Mouse (Mus musculus) right cerebral cortex, adult 2 months (tissue): ENCODE measurements at regions not wholly inside any gene's neighbourhood (a gene's known extent, or its start where the extent isn't known, plus 50 kb on each side); places are given as distances from the start of the nearest gene placed in this dataset.

Source experiments
- DNase-seq, 2 experiments: peaks; one replicate each; pipeline ENCODE4 v3.0.0; 2021 to 2022; ENCODE audit warnings: low spot score in 2 of 2

DNA sequence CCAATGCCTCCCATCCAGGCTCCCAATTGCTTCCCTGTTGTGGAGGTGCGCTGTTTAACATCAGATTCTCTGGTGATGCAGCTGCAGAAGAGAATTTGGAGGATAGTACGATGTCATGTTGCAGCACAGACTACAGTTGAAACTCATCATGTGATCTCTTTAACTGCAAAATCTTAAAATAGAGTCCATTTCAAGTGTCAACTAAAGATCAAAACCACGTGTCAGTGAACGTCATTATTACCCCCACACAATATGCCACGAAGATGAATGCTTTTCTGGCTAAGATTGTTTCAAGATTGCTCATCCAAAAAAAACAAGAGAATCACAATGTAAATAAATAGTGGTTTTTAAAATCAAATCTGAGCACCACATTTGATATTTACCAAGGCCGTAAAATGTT is 343.7 kb upstream of the Fam98a start:
- no peak for DNase-seq

DNA sequence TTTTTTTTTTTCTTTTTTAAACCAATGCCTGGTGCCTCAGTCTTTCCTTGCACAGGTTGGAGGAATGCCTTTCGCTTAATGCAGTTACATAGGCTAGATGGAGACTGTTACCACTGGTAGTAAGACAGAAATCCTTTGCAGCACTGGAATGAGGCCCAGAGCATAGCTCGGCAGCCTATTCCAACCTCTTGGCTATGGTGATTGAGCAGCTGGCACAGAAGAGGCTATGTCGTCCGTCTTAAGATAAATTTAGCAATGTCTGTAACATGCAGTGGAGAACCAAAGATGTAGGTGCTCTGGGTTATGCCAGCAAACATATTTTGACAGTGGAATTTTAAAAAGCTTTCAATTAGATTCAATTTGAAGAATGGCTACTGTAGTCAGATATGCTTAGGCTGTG is 343.2 kb upstream of the Fam98a start:
- no peak for DNase-seq

DNA sequence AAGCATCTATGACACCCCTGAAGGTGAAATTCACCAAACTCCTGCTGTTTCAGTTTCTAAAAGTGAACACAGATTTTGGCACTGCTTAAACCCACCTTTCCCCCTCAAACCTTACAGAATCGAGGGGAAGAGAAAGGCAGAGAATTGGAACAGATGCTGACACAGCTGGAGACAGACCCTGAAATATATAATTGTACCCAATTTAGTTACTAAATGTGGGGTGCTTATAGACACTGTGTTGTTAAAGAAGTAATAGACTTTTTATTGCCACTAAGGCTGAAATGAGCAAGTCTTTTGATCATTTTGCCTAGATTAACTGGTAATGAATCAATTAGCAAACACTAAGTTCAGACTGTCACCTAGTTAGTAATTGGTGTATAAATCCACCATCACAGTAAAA is 341.8 kb upstream of the Fam98a start:
- no peak for DNase-seq

DNA sequence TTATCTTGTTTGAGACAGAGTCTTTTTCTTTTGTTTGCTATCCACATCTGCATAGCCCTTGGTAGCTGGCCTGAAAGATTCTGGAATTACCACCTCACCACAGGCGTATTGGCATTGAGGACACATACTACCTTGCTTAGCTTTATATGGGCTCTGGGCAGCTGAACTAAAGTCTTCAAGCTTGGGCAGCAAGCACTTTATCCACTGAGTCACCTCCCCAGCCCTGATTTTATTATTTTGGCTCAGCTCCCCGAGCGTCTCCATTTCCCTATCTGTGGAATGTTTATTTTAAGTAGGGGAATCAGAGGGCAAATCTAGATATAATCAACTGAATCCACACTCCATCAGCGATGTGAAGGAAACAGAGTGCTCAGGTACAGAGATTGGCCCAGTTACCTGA is 340.4 kb upstream of the Fam98a start:
- DNase-seq = no peak

DNA sequence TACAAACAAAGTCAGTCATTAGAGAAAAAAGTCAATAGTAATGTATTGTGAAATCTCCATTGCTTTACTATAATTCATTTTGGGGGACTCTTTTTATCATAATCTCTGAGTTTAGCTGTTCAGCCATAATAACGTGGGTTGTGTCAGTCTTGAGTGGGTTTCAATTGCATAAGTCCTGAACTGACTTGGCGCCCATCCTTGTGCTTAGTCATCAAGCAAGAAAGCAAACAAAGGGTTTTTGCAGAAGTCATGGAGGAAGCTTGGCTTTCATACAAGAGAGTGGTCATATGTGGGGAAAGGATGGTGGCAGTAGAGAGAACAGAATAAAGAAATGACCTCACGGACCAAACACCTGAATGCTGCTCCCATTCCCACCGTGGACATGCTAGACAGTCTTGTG is 339.8 kb upstream of the Fam98a start:
- peak in 1 of 2 experiments; percentile 10 for DNase-seq

DNA sequence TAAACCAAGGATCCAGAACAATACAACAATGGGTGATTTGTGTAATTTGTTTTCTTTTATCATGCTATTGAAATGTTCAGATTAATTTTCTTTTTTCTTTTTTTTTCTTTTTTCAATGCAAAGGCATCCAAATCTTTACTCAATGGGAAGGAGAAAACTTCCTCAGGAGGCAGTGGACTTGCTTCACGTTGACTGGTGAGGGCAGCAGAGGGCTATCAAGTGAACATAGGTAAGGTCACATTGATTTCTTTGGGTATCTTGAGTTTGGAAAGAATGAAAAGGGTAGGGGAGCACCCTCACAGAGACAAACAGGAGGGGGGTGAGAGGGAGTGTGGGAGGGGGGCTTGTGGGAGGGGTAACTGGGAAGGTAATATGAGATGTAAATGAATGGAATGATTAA is 326.1 kb upstream of the Fam98a start:
- DNase-seq = no peak

DNA sequence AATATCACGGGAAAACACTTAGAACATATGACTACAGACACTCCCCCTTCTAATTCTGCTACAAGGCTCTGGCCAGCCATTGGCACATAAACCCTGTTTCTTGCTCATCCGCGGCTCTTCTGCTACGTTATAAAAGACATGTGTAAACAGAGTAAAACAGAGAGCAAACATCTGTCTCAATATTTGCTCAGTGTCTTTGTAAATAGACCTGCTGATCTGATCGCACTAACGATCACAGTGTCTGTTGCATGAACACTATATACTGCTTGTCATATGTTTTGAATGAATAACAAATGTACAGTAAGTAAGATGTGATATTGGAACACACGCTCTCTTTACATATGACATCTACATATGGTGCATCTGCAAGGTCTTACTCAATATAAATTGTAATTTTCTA is 325.1 kb upstream of the Fam98a start:
- DNase-seq = no peak

DNA sequence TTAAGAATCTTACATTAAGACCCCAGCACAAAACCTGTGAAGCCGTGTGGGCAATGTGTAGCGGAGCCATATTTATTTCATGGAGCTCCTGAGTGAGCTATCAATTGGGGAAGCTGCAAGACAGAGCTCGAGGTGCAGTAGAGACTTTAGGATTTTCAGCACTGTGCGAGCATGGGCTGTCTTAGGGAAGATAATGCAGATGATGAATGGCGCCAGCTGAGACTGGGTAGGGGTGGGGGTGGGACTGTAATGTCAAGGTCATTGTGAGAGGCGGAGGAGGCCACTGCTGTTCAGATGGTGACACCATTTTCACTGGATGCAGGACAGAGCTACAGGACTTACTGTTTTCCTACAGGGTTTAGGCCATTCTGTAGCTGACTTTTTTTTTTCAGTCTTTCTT is 322.8 kb upstream of the Fam98a start:
- no peak for DNase-seq

DNA sequence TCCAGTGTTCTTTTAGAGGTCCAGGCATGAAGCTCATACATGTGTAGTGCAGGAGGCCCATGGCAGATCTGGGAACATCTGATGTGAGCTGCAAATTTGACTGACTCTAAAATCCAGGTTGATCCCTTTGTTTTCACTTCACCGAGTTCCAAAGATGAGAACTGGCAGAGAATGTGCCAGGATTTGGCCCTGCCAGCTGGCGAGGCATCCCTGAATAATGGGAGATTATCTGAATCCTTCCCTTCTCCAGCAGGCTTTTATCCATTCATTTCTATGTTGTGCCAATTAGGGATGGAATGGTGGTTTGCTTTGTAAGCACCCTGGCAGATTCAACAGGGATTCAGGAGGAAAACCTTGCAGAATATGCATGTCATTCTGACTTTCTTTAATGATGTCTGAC is 318.7 kb upstream of the Fam98a start:
- DNase-seq = no peak

DNA sequence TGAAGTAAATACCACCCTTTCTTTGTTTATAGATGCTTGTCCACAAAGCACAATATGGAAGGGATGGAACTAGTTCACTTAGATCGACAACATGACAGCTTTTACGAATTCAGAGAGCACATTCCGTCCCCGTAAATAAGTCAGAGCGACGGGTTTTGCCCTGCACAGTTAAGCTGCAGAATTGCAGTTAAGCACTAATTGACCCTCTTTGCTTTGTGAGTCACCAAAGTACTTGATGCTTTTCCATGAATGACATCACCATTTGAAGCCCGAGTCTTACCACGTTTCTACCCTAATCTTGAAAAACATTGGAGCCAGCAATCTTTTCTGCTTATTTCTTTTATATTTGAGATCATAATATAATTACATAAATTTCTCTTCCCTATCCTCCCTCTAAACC is 305.3 kb upstream of the Fam98a start:
- no peak for DNase-seq

DNA sequence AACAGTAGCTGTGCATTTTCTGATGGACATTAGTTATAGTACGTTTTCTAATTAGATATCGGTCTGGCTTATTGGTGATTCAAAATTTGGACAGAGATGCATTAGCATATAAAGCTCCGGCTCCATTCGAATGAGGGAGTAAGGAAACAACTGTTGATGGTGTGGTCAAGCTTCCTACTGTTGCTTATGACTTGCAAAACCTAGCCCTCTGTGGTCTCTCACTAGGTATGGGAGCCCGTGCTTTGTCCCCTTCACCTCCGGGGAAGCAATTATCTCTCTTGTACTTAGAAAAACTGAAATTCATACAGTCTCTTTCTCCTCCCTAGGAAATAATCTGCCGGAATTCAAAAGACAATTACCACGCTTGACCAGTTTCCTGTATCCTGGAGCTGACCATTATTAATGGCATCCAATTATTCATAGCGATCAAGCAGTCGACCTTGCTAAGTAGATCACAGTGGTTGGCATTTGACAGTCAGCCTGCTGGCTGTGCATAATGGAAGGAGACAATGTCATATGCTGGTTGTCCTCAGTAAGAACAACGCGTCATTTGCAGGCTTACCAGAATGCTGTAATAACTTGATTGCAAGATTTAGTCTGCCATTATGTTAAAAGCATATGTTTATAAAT is 264.4 kb upstream of the Fam98a start:
- DNase-seq = no peak

DNA sequence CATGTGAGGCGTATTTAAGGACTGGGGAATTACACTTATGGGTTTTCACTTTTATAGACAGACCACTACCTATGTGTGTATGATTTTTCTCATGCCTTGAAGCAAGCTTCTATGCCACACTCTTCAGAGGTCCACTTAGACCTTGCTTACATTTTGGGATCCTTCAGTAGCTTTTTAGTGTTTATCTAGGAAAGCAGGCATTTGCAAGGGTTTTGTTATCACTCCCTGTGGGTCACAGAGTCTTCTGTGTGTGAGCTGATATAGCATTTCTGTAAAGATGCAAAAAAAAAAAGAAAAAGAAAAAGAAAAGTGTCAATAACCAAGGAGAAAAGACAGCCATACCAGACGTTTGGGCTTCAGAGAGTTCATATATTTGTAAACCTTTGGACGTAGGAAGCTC is 260.4 kb upstream of the Fam98a start:
- DNase-seq = no peak

DNA sequence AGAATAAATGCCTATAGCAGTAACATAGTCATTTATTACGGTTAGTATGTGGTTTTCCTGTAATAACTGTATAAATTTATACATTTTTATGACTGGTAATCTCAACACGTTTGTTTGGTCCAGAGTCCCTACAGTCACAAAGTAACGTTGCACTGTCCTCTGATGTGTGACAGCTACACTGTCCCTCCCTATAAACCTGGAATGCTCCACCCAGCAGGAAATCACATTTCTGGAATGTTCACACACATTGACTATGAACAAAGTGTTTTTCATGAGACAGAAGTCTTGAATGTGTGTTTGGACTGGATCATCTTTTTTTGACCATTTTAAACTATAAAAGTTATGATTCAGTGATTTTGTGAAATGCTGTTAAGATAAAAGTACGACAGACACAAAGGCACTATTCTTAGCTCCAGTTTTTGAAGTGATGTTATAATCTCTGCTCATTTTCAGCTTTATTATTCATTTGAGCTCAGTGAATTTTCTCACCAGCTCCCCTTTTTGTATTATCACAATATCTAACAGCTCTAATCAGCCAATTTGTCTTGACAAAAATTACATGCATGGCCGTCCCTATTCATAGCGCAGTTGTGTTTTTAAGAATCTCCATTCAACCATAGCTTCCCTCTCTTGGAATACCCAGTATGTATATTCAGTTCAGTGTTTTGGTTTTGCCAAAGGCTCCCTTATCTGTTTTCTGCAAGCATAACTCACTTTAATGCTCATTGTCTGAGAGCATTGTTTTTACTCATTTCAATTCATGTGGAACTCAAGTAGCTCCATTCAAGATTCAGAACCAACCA is 257.0 kb upstream of the Fam98a start:
- DNase-seq = no peak

DNA sequence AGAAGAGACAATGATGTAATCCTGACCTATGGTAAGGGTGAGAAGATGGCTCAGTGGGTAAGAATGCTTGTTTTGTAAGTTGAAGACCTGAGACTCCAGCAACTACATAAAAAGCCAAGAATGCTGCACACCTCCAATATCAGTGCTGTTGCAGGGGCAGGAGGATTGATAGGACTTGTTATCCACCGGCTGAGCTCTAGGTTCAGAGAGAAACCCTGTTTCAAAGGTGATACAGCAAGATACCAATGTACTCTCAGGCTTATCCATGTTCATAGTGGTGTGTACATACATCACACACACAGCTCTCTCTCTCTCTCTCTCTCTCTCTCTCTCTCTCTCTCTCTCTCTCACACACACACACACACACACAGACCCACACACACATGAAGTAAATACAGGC is 256.3 kb upstream of the Fam98a start:
- no peak for DNase-seq

DNA sequence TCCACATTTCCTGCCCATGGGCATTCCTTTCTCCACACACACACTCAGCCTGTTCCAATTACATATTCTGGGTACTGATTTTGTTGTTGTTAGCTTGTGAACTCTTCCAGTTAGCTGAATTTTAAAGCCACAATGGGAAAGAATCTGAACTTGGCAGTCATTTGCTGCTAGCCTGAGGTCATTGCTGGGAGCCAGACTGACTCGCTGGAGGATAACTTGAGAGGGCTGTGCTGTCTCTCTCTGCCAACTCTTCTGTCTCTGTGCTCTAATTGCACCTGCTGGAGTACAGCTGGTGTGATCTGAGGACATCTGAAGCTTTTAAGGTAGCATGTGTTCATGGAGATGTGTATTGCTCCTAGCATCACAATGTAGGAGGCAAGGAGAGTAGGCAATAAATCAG is 252.6 kb upstream of the Fam98a start:
- no peak for DNase-seq

DNA sequence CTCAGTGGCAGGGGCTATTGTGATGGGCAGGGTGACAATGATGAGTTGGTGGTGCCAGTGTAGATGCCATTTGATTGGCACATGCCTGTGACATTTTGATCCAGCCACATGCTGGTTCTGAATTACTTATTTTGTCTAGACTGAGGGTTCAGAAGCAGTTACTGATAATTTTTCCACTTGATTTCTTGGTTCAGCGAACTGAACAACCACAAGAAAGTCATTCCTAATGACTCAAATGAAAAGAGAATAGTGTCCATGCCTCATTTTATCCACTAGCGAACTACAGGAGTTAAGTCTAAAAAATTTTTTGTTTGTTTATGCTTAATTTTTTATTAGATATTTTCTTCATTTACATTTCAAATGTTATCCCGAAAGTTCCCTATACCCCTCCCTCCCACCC is 244.6 kb upstream of the Fam98a start:
- DNase-seq = no peak

DNA sequence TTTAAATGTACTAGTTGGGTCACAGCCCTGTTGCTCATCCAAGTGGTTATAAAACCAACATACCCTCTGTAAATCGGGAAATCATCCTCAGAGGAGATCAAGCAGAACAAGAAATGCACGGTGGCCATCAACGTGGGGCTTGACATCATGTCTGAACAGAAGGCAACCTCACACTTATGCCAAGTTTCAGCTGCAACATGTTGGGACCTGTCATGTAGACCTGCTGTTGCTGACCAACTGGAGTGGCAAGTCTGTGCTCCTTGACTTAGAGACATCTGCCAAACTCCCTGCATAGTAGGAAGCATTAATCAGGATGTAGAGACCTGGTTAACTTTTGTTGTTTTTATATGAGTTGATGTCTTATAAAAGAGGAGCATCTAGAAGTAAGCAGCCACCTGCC is 244.0 kb upstream of the Fam98a start:
- no peak for DNase-seq

DNA sequence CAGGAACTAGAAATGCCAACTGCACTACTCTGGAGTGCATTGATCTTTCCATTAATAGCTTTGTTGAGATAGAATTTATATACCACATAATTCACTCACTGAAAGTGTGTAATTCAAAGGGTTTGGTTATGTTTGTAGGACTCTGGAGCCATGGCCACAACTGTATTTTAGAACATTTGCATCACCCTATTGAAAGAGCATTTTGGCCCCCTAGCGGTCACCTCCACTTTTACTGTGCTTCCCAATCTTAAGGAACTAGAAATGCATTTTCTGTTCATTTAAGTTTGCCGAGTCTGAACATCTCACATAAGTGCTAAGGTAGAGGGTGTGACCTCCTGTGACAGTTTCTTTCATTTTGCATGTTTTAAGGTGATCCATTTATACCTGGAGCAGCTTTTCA is 228.0 kb upstream of the Fam98a start:
- DNase-seq = peak; percentile 8 to 22

DNA sequence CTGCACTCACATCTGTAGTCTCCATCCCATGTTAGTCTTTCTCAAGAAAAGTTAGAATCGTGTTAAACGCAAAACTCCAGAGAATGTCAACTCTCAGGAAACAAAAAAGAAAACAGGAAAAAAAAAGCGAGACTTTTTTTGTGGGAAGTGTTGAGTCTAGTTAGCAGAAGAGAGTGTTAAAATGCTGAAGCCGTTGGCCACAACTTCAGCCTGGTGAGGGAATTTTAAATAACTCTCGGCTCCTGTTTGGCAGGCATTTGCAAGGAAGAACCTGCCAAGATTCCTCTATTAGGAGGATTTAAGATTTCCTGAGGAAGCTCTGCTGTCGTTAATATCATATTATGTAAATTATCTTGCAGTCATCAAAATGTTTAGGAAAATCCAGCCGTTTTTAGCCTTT is 224.9 kb upstream of the Fam98a start:
- DNase-seq = peak; percentile 18 to 24

DNA sequence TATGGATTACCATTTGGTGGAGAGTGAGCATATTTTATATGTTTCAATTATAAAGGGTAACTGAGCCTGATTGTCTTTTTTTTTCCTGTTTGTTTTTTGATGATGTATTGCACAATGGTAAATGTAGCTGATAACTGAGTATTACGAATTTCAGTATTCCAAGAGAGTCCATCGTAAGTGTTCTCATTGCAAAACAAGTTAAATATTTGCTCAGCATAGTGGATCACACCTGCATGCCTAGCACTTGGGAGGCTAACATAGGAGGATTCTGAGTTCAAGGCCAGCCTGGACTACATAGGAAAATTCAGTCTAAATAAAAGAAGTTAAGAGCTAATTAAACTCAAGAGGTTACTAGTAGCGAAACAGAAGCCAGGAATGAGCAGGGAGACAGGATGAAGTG is 223.8 kb upstream of the Fam98a start:
- DNase-seq = no peak

DNA sequence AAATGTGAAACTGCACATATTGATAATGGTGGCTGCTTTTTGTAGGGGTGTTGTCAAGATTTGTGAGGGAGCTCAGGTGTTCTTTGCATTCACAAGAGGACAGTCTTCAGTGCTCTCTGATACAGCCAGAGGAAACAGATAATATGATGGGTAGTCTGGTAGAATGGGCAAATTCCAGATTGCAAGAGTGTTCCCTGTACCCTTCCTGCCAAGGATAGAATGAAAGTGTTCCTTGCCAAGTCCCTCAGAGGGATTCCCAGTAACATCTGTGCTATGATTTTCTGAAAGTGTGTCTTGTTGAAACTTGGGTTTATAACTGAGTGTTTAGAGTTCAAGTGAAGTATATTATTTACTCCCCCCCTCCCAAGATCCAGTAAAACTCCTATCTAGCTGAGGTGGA is 221.1 kb upstream of the Fam98a start:
- DNase-seq = no peak

DNA sequence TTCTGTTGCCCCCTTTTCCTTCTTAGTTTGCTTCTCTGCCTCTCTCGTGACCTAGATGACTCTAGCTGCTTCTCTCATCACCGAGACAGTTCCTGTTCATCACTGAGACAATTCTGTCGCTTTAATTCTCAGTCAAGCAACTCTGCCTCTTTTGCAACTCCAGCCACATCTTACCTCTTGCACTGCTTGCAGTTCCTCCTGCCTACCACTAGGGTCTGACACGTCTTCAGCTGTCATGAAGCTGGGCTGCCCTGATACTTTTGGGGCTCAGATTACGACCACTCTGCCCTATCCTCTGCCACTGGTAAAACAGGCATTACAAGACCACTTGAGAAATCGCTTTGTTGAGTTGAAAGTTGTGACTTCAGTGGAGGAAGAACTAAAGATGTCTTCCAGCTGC is 216.9 kb upstream of the Fam98a start:
- no peak for DNase-seq

DNA sequence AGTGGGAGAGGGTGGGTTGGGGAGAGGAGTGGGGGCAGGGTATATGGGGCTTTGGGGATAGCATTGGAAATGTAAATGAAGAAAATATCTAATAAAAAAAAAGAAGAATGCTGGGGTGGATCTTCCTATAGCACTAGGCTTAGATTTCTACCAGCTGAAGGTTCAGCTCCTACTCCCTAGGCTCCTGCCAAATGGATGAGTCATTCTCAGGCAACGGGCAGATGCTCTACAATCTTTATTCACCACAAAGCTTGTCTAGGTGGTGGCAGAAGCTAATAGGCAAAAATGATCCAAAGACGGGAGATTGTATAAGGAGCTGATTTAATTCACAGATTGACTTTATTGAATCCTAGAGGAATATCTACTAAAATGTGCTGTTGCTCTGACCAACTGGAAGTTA is 211.6 kb upstream of the Fam98a start:
- peak; percentile 51 to 54 for DNase-seq

DNA sequence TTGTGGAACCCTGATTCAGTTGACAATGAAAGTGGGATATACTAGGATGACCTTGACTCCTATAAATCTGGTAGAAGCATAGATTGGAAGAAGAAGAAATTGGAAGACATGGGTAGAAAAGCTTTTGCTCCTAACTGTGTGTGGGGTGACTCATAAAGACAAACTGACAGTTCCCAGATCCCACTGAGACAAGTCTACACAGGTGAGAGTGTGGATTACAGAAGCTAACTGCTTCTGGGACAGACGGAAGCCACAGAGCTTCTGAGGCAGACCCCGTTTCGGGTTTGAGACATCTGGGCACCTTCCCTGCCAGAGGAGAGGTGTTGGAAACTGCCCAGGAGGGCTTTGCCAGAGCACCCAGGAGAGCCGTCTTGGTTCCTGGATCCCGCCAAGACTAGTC is 204.7 kb upstream of the Fam98a start:
- DNase-seq = no peak
